Mouse (Mus musculus): ENCODE results near the gene Gm10642. TPM values are rescaled to one million over a fixed set of nuclear protein-coding genes. Genes with fewer than 3 reads are reported as not detected.

The Gm10642 gene
- polyA plus RNA-seq (2014; fragmentation: Illumina TruSeq; extraction: RNeasy Lipid Tissue Mini Kit (QIAGEN cat#74804)): not detected

DNA sequence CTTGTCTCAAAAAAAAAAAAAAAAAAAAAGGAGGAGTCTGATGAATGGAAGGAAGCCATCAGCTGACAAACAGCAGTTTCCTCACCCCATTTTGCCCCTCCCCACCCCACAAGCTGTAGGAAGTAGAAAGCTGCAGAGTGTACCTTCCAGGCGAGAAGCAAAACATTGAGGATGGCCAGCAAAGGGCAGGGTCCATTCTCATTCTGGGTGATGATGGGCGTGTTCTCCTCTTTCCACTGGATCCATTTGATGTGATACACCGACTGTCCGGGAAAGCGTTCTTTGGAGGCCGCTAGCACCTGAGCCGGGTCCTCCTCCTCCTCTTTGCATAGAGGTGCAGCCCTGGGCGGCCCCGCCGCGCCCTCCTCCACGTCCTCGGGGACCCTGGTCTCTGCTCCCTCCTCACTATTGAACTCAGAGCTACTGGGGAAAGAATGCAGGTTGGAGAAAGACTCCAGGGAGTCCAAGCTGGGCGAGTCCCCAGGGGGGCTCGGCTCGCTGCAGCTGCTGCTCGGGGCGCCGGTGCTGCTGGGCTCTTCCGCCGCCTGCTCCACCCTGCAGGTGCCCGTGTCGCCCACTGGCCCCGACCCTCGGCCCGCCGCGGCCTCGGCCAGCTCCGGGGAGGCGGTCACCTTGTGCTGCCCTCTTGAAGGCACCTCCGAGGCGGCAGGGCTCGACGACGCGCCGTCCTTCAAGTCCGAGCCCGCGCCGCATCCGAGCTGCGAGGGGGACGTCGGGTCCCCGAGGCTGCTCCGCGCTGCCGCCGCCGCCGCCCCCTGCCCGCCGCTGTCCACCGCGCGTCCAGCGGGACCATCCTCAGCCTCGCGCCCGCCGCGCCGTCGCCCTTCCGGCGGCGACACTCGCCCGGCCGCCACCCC is at the start of gene Gm10642:
Gene Gm10642, plus strand, starts transcription at position 122 of the 878 bp plus-strand sequence.

DNA sequence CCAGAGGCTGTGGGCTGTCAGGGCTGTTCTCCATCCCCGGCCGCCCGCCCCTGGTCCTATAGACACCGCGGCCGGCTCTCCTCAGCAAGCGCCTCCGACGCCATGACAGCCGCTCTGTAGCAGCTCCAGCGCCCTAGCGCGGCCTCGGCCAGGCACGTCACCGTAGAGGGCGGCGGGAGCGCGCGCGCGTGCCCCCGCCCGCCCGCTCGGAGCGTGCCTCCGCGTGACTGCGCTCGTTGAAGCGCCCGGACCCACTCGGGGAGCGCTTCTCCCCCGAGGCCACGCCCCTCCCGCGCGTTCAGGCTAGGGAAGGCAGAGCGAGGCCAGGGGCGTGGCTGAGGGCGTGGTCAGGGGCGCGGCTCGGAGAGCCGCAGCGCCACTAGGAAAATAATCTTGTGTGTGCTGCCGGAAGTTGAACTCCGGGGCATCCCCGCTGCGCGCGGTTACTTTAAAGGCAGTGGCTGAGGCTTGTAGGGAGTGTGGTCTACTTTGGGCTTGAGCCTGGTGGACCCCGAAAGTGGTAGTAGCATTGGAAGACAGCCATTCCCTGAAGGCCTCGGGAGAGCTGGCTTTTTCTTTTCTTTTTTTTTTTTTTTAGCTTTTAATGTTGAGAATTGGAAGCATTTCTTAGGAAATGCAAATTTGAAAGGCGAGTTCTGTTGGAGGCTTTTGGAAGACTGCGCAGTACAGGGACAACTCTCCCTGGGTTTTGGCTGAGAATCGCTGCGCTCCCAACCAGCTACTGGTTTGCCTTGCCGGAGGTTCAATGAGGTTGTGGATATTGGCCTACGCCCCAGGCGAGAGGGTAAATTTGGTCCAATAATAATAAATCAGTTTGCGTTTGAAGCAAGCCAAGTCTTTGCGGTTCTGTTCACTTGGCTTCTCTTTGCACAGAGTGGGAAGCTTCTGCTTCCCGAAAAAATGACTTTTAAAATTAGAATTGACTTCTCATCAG is 1.2 kb downstream of the Gm10642 start, which contains the start of gene Mindy2:
Gene Mindy2, minus strand, starts transcription at position 162 of the 955 bp plus-strand sequence.

DNA sequence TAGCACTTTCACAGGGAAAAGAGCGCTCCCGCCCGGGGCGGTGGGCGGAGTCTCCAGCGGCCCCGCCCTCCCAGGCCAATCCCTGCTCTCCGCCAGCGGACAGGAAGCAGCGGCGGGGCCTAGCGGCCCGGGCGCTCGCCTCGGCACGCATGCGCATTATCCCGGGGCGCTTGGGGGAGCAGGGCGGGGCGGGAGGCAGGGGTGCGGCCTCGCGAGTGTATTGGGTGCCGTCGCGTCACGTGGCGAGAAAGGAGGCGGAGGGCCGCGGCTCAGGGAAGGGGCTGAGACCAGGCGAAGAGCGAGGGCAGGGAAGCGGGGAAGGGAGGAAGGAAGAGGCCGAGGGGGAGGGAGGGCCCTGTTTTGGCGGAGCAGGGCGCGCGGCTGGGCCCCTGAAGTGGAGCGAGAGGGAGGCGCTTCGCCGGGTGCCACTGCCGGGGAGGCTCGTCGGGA is 22.7 kb downstream of the Gm10642 start, which contains the start of gene Adam10:
Gene Adam10, plus strand, starts transcription at position 316 of the 450 bp plus-strand sequence.

Other genes starting within 250 kb of the Gm10642 start
- 26.5 TPM for gene Ccnb2, start 234.7 kb upstream of the Gm10642 start, polyA plus RNA-seq (2014; fragmentation: Illumina TruSeq; extraction: RNeasy Lipid Tissue Mini Kit (QIAGEN cat#74804))
- 63.3 TPM for gene Rnf111, start 152.5 kb upstream of the Gm10642 start, polyA plus RNA-seq (2014; fragmentation: Illumina TruSeq; extraction: RNeasy Lipid Tissue Mini Kit (QIAGEN cat#74804))
- 76.4 TPM for gene Sltm, start 113.5 kb upstream of the Gm10642 start, polyA plus RNA-seq (2014; fragmentation: Illumina TruSeq; extraction: RNeasy Lipid Tissue Mini Kit (QIAGEN cat#74804))
- gene Mindy2, start 923 bp downstream of the Gm10642 start, polyA plus RNA-seq (2014; fragmentation: Illumina TruSeq; extraction: RNeasy Lipid Tissue Mini Kit (QIAGEN cat#74804)): 42.0 TPM
- gene Adam10, start 22.7 kb downstream of the Gm10642 start, polyA plus RNA-seq (2014; fragmentation: Illumina TruSeq; extraction: RNeasy Lipid Tissue Mini Kit (QIAGEN cat#74804)): 354 TPM